Mouse (Mus musculus) skeletal muscle tissue, adult 2 months (tissue): Measurements from ENCODE around the gene Lyrm4.

ENCODE experiments used
- DNase-seq: peaks from one replicate; pipeline ENCODE4 v3.0.0-alpha.2; 2012; ENCODE audit warnings: low read depth, low spot score

Lyrm4 gene

DNA sequence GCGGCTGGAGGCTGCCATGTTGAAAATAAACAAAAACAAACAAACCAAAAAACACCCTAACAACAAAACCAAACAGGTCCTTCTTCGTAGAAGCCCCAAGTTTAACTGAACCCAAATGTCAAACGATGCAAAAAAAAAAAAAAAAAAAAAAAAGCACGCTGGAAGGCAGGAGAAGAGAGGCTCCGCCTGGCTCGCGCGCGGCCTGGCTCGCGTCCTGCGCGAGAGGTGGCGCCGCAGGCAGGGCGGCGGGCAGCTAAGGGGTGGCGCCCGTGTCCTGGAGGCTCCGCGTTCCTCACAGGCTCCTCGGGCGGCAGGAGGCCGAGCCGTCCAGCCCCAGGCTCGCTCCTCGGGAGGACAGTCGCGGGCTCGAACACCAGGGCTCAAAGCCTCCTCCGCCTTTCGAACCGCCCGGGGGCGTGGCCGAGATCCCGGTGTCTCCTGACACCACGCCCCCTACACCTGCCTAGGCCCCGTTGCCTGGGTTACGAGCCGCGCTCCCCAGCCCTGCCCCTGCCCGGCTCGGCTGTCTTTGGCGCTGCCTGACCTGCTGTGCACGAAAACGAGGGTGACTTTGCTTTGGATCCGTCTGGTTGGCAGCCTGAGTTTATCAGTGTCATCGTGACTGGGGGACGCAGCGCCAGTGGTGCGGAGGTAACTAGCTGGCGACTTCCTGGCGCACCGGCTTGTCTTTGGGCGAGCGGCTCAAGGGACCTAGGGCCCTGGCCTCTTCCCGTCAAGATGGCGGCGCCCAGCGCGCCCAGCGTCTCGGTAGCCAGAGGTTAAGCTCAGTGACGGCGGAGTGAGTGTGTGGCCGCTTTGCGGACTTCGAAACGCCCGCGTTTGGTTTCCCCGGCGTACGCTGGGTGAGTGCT, at the start of gene Lyrm4, which contains the start of gene Fars2:
TSS of gene Lyrm4 (minus strand) at position 384 of the 872 bp plus-strand sequence.
TSS of gene Fars2 (plus strand) at position 270 of the 872 bp plus-strand sequence.
- DNase-seq, result peak; percentile 93

DNA sequence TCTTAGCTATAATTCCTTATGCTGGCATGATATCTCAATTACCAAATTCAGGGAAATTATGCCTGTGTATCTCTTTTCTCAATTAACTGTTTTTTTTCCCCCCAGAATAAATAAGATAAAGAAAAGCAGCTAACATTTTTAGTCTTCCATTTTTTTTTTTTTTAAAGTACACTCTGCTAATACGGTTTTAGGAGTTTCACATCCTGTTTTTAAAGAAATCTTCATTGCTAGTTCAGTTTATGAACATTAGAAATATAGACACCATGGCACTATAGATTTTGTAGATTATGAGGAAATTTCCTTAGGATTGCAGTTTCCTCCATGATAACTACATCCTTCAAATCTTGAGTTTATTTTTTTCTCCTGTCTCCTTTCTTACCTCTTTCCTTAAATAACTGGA, 46.6 kb upstream of the Lyrm4 start:
- no peak for DNase-seq

DNA sequence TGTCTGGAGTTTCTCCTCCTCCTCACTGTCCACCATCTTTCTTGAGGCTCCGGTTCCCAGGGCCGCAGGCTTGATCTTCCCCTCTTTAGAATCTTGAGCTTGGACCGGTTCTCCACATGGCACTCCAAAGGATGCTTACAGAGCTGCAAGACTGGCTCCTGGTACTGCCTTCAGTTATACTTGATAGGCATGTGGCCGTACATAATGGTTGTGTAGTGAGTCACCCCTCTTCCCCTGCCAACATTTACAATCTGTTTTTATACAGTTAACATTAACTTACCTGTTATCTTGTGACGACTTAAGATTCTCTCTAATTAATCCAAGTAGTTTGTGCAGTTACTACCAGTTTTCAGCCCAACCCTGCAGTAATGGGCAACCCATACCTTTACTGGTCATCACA, 46.1 kb upstream of the Lyrm4 start:
- DNase-seq, result no peak

DNA sequence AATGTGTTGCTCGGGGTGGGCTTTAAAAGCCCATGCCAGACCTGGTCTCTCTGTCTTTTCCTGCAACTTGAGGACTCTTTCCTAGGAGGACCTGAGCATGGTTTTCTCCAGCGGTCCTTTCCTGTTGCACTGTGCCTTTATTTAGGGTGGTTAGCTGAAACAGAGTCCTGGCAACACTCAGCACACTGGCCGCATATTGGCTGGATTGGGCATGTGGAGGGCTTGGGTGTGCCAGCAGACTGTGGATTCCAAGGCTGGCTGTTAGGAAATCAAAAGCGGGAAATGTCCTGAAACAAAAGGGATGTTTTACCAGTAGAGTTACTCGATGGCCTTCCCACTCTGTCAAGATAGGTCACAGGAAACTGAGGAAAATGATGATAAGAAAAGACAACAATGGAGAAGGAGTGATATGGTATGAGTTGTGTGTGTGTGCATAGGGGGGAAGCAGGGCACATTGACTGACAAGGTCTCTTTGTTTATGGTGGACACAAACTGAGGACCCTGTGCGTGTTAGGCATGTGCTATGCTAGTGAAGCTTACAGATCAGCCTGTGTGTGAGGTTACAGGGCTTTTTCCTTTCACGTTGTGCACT, 39.1 kb upstream of the Lyrm4 start:
- no peak for DNase-seq

DNA sequence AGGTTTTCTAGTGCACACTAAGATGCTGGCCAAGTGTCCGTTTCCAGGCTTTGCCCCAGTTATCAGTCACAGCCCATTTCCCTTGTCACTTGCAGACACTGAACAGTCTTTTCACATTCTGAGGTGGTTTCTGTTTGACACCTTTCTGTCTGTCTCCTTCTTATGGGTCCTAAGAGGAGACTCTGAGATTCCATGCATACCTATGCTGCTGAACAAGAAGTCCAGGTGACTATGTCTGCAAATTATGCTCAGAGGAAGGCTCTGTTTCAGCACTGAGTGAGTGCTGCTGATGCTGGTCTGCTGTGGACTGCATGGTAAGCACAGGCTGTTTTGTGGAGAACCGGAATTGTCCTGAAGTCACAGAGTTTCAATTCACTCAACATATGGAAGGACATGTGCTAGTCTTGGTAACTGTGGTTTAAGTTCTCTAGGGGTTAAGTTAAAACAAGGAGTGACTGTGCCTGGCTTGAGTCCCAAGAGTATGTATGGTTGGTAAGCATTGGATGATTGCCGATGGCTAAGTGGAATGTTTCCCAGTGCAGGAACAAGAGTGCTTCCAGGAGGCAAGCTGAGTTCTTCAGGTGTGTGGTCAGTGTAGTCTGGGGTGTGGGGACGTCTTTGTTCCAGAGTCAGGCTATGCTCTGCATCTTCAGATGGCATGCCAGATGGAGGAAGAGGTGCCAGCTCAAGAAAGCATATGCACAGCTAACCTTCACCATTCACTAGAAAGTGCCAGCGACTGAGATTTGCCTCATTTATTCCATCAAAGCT, 35.6 kb upstream of the Lyrm4 start:
- no peak for DNase-seq

DNA sequence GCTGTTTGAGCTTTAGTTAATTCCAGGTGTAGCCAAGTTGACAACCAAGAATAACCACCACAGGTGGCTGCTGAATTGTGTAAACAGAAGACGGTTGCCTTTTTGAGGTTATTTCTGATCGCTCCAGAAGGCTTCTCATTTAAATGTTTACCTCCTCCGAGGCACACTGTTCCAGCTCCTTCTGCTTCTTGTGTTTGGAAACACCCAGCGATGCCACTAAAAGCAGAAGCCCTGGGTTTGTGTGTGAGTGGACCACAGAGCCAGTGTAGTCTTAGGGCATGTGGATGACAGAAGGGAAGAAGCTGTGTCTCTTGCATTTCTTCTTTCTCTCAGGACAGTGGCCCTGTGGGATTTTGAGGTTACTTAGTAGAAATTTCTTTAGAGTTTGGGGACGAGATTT, 32.9 kb upstream of the Lyrm4 start:
- no peak for DNase-seq

DNA sequence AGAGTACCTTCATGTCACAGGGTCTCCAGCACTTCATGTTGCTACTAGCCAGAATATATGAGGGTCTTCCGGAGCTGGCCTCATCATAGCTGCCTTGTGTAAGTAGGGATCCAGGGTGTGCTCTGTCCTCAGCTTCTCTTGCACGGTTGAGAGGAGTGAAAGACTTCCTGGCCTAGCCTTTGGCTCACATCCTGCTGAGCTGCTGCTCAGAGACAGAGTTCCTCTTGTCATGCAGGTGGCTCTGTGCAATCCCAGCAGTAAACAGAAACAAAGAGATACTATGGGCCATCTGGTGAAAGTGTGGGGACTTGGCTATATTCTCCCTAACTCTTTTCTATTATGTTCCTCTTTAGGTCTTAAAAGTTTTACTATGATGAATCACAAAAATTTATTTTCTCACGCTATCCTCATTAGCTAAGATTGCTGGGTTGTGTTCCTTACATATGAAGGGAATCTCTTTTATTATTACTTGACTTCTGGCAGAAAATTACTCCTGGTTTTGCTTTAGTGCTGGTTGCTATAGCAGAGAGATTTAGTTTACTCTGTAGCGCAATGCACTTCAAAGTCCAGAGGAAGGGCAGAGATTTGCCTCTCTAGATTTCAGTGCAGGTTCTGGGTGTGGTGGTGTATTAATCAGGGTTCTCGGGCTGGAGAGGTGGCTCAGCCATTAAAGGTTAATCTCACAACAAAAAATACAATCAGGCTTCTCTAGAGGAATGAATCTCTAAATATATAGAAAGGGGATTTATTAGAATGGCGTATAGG, 32.0 kb upstream of the Lyrm4 start:
- no peak for DNase-seq

DNA sequence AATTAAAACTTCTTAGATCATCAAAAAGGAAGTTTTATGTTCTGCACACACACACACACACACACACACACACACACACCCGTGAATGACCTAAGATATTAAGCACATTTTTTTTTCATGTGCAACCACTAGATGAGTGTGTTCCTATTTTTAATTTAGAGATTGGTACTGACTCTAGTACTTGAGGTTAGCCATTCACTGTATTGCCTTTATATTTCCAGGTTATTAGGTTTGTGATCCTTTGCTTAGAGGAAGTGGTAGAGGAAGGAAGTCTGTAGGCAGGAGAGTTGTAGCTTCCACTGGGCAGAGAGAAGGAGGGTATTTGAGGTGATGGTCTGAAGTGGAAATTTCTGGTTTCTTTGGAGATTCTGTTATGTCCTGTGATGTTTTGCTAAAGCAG, 28.3 kb upstream of the Lyrm4 start:
- no peak for DNase-seq

DNA sequence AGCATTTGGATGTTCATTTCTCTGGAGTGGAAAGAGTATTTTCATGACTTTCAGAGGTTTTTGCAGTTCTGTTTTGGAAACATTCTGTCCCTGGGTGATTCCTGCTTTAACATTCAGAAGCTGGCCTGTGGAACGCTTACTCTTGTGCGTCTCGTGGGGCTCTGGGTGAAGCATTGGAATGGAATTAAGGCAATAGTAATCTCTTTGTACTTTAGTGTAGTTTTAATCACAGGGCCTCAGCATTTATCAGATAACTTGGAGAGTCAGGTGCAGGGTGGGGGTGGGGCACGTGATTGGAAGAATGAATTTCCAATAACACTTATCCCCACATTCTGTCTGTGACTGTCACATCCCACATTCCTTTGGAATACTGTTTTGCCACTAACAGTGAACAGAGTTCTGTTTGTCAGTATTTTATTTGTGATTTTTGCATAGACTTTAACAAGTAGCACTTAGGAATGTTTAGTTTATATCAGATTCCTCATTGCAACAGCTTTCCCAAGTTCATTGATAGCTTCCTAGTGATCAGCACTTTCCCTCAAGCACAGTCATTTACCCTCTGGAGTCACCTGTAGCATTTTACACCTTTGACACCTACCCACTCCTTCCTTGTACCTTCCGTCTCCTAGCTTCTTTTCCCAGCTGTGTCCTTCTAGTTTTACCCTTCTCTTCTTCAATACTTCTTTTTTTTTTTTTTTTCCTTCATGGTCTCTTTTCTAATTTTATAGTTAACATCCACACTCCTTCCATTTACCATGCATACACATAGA, 23.1 kb upstream of the Lyrm4 start:
- peak; percentile 26 for DNase-seq

DNA sequence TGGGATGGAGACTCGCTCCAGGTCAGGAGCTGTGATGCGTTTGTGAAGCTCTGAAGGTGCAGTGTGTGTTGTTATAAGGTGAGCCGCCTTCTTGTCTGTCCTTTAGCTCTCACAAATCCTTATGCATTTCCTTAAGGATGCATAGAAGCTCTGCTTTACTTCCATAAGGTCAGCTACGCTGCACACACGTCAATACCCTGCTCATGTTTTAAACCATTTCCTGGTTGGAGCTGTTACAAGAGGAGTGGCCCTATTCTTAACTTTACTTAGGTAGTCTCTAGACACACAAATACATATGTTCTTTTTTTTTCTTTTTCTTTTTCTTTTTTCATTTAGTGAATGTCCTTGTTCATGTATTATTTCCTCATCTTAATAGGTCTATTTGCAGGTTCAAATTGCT, 22.4 kb upstream of the Lyrm4 start:
- no peak for DNase-seq

DNA sequence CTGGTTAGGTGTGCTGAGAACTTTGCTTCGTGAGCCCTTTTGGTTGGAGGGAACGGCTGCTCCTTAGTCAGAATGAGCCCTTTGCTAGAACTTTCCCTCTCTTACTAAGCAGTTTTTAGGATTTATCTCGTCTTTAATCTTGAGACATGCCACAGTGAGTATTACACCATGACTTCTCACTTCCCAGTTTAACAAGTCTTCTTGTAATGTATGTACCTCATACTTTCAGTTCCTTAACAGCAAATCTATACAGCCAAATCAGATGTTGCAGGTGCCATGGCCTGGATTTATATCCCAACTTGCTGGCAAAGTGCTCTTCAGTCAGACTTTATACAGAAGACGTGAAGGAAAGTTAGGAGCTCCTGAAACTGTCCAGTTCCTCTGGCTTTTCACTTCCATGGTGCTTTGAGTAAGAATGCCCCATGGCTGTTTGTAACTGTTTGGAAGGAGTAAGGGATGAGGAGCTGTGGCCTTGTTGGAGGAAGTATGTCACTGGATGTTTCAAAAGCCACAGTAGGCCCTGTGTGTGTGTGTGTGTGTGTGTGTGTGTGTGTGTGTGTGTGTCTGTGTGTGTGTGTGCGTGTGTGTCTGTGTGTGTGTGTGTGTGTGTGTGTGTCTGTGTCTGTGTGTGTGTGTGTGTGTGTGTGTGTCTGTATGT, 14.8 kb upstream of the Lyrm4 start:
- DNase-seq, result no peak

DNA sequence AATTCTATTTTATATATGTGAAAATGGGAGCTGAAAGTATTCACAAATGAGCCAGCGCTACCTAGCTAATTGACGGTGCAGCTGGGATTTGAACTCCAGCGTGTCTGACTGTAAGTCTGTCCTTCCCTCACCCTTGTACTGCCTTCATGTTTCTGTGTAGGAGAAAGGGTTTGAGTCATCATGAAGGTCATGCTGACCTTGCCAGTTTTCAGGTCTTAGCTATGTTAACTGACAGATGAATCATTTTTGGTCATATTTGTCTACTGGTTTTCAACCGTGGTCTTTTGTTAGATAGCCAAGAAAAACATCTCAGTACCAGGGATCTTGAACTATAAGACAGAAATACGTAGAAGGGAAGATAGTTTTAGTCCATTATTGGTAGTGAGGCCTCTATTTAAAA, 14.1 kb upstream of the Lyrm4 start:
- no peak for DNase-seq

DNA sequence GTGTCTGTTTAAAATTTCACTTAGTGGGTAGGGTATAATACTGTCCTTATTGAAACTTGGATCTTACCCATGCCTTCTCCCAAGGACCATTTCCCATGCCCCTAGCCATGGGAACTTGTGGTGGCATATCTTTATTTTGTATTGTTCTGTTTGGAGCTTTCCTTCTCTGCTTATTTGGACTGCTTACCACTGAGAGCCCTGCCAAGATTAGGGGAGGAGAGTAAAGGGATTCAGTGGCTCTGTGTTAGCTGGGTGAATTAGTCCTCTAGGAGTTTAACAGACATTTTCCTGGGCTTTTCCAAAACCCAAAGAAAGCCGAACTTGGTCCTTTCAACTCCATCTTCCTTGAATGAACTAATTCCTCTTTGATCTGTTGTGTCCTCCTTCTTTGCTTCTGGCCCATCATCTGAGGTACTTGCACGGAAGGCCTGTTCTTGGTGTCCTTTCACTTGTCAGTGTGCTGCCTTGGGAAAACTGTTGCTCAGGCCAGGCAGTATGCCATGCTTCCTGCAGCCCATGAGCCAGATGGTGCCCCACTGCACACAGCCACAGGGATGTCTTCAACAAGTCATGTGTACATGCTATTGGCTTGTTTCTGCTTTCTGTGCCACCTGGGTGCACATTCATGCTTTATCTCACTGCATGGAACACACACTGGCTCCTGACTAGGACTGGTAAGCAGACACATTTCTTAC, 12.2 kb upstream of the Lyrm4 start:
- no peak for DNase-seq

DNA sequence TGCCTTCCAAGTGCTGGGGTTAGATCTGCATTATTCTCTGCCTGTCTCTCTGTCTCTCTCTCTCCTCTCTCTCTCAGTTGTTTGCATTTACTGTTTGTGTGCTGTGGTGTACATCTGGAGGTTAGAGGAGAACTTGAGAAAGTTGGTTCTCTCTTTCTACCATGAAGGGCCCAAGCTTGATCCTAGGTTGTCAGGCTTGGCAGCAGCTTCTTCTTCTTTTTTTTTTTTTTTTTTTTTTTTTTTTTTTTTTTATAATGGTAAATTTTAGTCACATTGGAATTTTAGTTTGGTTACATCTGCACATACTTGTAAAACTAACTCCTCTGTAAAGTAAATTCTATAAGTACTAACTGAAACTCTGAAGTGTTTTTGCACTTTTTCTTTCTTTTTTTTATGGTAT, 3.3 kb upstream of the Lyrm4 start:
- no peak for DNase-seq

DNA sequence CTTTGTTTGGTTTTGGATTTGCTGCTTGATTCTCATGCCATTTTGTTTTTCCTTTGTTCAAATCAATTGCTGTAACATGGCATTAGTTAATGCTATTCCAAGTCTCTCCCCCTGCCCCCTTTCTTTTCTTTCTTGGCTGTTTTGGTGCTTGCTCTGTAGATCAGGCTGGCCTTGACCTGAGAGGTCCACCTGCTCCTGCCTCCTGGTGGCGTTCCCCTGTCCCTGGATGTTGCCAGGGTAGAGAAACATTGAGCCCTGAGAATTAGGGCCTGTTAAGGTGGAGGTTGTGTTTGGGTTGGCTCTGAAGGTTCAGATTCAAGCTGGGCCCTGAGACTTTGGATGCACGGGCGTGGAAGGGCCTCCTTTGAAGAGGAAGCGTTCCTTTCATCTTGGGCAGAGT, 2.4 kb upstream of the Lyrm4 start:
- DNase-seq, result no peak

DNA sequence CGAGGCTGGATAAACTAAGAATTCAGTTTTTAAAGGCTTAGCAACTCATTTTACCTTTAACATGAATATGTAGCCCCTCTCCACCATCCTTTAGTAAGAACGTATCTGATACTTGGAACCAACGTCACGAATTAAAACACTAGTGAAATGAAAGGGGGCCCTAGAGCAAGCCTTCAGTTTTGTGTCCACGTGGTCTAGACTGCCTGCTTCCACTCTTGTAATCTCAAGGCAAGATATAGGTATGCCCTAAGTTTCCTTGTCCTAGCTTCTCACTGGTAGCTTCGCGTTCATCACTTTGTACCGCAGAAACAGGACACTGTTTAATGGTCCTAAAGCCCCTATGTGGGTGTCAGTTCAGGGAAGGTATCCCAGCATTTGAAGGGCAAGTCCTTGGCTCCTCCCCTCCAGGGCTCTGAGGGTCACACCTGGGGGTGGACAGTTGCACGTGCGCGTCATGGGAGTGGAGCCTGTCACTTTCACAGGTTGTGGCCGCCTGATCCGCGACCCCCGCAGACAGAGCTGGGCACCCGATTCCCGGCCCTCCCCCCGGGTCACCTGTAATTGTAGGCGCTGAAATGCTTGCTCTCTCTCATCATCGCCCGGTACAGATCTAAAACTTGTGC, 695 bp downstream of the Lyrm4 start:
- peak; percentile 27 for DNase-seq

DNA sequence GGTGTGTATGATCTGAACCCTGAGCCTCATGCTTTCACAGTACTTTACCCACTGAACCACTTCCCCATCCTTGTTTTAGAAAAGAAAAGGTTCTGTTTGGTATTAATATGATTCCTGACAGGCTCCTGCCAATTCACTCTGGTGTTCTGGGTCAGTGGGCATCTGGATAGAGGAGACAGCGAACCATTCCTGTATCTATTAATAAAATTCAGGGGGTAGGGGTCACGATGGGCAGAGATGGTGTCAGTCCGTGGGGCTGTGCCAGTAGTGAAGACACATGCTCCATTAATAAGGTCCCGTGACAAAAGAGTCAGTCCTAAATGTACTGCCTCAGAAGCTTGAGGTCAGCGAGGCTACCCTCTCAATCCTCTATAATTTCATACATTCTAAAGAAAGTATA, 4.1 kb downstream of the Lyrm4 start:
- no peak for DNase-seq

DNA sequence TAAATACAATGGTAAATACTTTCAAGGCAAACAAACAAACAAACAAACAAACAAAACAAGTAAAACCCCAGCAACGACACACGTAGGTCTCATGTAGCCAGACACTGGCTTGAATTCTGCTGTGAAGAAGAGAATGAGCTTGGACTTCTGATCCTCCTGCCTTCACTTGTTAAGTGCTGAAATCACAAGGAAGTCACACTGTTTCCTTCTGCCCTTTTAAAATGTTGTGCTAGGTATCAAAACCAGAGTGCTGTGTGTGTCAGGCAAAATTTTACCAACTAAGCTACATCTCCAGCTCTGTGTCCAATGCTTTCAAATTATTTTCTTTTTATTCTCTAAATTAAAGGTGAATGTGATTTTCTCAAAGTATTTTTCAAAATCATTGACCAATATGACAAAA, 6.0 kb downstream of the Lyrm4 start:
- no peak for DNase-seq

DNA sequence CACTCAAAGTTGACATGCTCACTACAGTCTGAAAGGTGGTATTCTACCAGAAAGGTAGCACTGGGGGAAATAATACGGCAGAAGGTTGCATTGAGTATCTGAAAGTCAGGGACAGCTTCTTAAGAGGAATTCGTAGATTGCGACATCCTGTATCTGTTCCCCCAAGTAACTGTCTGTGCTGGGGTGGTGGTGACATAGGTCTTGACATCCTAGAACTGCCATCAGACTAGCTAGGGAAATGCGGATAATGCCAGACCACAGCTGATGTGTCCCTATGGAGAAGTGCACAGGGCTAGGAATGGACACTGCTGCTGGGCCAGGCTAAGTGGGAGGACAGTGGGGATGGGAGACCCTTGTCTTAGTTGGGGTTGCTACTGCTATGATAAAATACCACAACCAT, 8.8 kb downstream of the Lyrm4 start:
- DNase-seq, result no peak
